Mouse (Mus musculus): Measurements from ENCODE around the gene Myo9a. TPM values are rescaled to one million over a fixed set of nuclear protein-coding genes. Genes with fewer than 3 reads are reported as not detected.

The Myo9a gene
- polyA plus RNA-seq, 1 experiment from 2014 or later: 13.8 TPM

- no peaks in the 10 kb centered on the region for H3K36me3 ChIP-seq (ENCODE audit: control insufficient read depth, insufficient read depth, low read length)
- H3K9ac ChIP-seq (ENCODE audit: low read depth, low read length): no peak overlapping the region
- no peaks in the 10 kb centered on the region for H3K9me3 ChIP-seq (replicated peaks; ENCODE audit: control insufficient read depth, low read length)
- no peak overlapping the region for H3K27ac ChIP-seq (ENCODE audit: low read depth, low read length)
- H3K4me1 ChIP-seq (ENCODE audit: control insufficient read depth, insufficient read depth, low read length): 0 out of 2 replicates have a peak, but pooled peaks cover 4% of the 10 kb centered on the region
- H3K4me2 ChIP-seq: no peak overlapping the region
- no peaks in the 10 kb centered on the region for H3K27me3 ChIP-seq (ENCODE audit: control insufficient read depth, insufficient read depth, low read length)
- no peak for ATAC-seq (replicated peaks; ENCODE audit: insufficient number of reproducible peaks, low FRiP score, low TSS enrichment)
- 83% methylated on average over 6 of the region's 6 CpGs for WGBS (ENCODE audit: insufficient replicate concordance)
- no peak overlapping the region for H3K4me3 ChIP-seq (ENCODE audit: low read depth, low read length)
These were observed 198.8 kb downstream of the Myo9a start for GRCm38 (mm10) chr9:59949511-59949910.

GRCm38 (mm10) chr9:59949981-59950380 lies 199.3 kb downstream of the Myo9a start:
- ATAC-seq (replicated peaks; ENCODE audit: insufficient number of reproducible peaks, low FRiP score, low TSS enrichment): no peak
- Histone ChIP-seq H3K9me3 (replicated peaks; ENCODE audit: control insufficient read depth, low read length) (no peaks in the 10 kb centered on the region), H3K9ac (ENCODE audit: low read depth, low read length) (no peak overlapping the region), H3K4me3 (ENCODE audit: low read depth, low read length) (no peak overlapping the region), H3K4me2 (no peak overlapping the region), H3K27me3 (ENCODE audit: control insufficient read depth, insufficient read depth, low read length) (no peaks in the 10 kb centered on the region), H3K36me3 (ENCODE audit: control insufficient read depth, insufficient read depth, low read length) (no peaks in the 10 kb centered on the region), H3K27ac (ENCODE audit: low read depth, low read length) (no peak overlapping the region), H3K4me1 (ENCODE audit: control insufficient read depth, insufficient read depth, low read length) (0 out of 2 replicates have a peak, but pooled peaks cover 4% of the 10 kb centered on the region)
- WGBS (ENCODE audit: insufficient replicate concordance): 81% methylated on average over 5 of the region's 5 CpGs

- 86% methylated on average over 9 of the region's 9 CpGs for WGBS (ENCODE audit: insufficient replicate concordance)
- H3K4me2 ChIP-seq: no peak overlapping the region
- no peak for ATAC-seq (replicated peaks; ENCODE audit: insufficient number of reproducible peaks, low FRiP score, low TSS enrichment)
These were observed 200.5 kb downstream of the Myo9a start for GRCm38 (mm10) chr9:59951001-59951750.

GRCm38 (mm10) chr9:59951943-59952342 lies 201.2 kb downstream of the Myo9a start:
- Histone ChIP-seq H3K4me1 (ENCODE audit: control insufficient read depth, insufficient read depth, low read length) (peaks cover 8% of the 10 kb centered on the region; the same call in 1 of the 2 replicates), H3K4me2 (no peak overlapping the region), H3K4me3 (ENCODE audit: low read depth, low read length) (no peak overlapping the region), H3K9me3 (replicated peaks; ENCODE audit: control insufficient read depth, low read length) (no peaks in the 10 kb centered on the region), H3K9ac (ENCODE audit: low read depth, low read length) (no peak overlapping the region), H3K27me3 (ENCODE audit: control insufficient read depth, insufficient read depth, low read length) (no peaks in the 10 kb centered on the region), H3K27ac (ENCODE audit: low read depth, low read length) (no peak overlapping the region), H3K36me3 (ENCODE audit: control insufficient read depth, insufficient read depth, low read length) (no peaks in the 10 kb centered on the region)
- 76% methylated on average over 4 of the region's 4 CpGs for WGBS (ENCODE audit: insufficient replicate concordance)
- ATAC-seq (replicated peaks; ENCODE audit: insufficient number of reproducible peaks, low FRiP score, low TSS enrichment): no peak

More at GRCm38 (mm10) chr9:59951001-59951750, 200.5 kb downstream of the Myo9a start:
- Histone ChIP-seq H3K36me3 (ENCODE audit: control insufficient read depth, insufficient read depth, low read length) (no peaks in the 10 kb centered on the region), H3K27ac (ENCODE audit: low read depth, low read length) (no peak overlapping the region), H3K9me3 (replicated peaks; ENCODE audit: control insufficient read depth, low read length) (no peaks in the 10 kb centered on the region), H3K9ac (ENCODE audit: low read depth, low read length) (no peak overlapping the region), H3K4me1 (ENCODE audit: control insufficient read depth, insufficient read depth, low read length) (peaks cover 8% of the 10 kb centered on the region; the same call in 1 of the 2 replicates), H3K27me3 (ENCODE audit: control insufficient read depth, insufficient read depth, low read length) (no peaks in the 10 kb centered on the region), H3K4me3 (ENCODE audit: low read depth, low read length) (no peak overlapping the region)

- no peak overlapping the region for H3K4me3 ChIP-seq (ENCODE audit: low read depth, low read length)
- no peak overlapping the region for H3K4me2 ChIP-seq
- 24% methylated on average over 7 of the region's 8 CpGs for WGBS (ENCODE audit: insufficient replicate concordance)
- H3K27me3 ChIP-seq (ENCODE audit: control insufficient read depth, insufficient read depth, low read length): no peaks in the 10 kb centered on the region
- ATAC-seq (replicated peaks; ENCODE audit: insufficient number of reproducible peaks, low FRiP score, low TSS enrichment): no peak
- H3K27ac ChIP-seq (ENCODE audit: low read depth, low read length): no peak overlapping the region
- peaks cover 8% of the 10 kb centered on the region; the same call in 1 of the 2 replicates for H3K4me1 ChIP-seq (ENCODE audit: control insufficient read depth, insufficient read depth, low read length)
- H3K36me3 ChIP-seq (ENCODE audit: control insufficient read depth, insufficient read depth, low read length): no peaks in the 10 kb centered on the region
- no peaks in the 10 kb centered on the region for H3K9me3 ChIP-seq (replicated peaks; ENCODE audit: control insufficient read depth, low read length)
- no peak overlapping the region for H3K9ac ChIP-seq (ENCODE audit: low read depth, low read length)
These were observed 201.9 kb downstream of the Myo9a start for GRCm38 (mm10) chr9:59952515-59953070.

GRCm38 (mm10) chr9:59953556-59953955 lies 202.9 kb downstream of the Myo9a start:
- no peaks in the 10 kb centered on the region for H3K27me3 ChIP-seq (ENCODE audit: control insufficient read depth, insufficient read depth, low read length)
- H3K27ac ChIP-seq (ENCODE audit: low read depth, low read length): no peak overlapping the region

GRCm38 (mm10) chr9:59955199-59955598 lies 204.5 kb downstream of the Myo9a start:
- Histone ChIP-seq H3K9me3 (replicated peaks; ENCODE audit: control insufficient read depth, low read length) (no peaks in the 10 kb centered on the region), H3K27ac (ENCODE audit: low read depth, low read length) (no peak overlapping the region), H3K36me3 (ENCODE audit: control insufficient read depth, insufficient read depth, low read length) (no peaks in the 10 kb centered on the region), H3K4me2 (no peak overlapping the region), H3K27me3 (ENCODE audit: control insufficient read depth, insufficient read depth, low read length) (no peaks in the 10 kb centered on the region), H3K9ac (ENCODE audit: low read depth, low read length) (no peak overlapping the region), H3K4me1 (ENCODE audit: control insufficient read depth, insufficient read depth, low read length) (peaks cover 8% of the 10 kb centered on the region; the same call in 1 of the 2 replicates), H3K4me3 (ENCODE audit: low read depth, low read length) (no peak overlapping the region)
- 60% methylated on average over 3 of the region's 3 CpGs for whole genome bisulfite sequencing (ENCODE audit: insufficient replicate concordance)
- no peak for ATAC-seq (replicated peaks; ENCODE audit: insufficient number of reproducible peaks, low FRiP score, low TSS enrichment)

More at GRCm38 (mm10) chr9:59953556-59953955, 202.9 kb downstream of the Myo9a start:
- H3K9ac ChIP-seq (ENCODE audit: low read depth, low read length): no peak overlapping the region
- H3K36me3 ChIP-seq (ENCODE audit: control insufficient read depth, insufficient read depth, low read length): no peaks in the 10 kb centered on the region
- no peak for ATAC-seq (replicated peaks; ENCODE audit: insufficient number of reproducible peaks, low FRiP score, low TSS enrichment)
- no peak overlapping the region for H3K4me2 ChIP-seq
- H3K9me3 ChIP-seq (replicated peaks; ENCODE audit: control insufficient read depth, low read length): no peaks in the 10 kb centered on the region
- peaks cover 8% of the 10 kb centered on the region; the same call in 1 of the 2 replicates for H3K4me1 ChIP-seq (ENCODE audit: control insufficient read depth, insufficient read depth, low read length)
- H3K4me3 ChIP-seq (ENCODE audit: low read depth, low read length): no peak overlapping the region
- 72% methylated on average over 7 of the region's 7 CpGs for WGBS (ENCODE audit: insufficient replicate concordance)

- Histone ChIP-seq H3K4me2 (no peak overlapping the region; the same call in 1 of the 2 replicates), H3K36me3 (ENCODE audit: control insufficient read depth, insufficient read depth, low read length) (no peaks in the 10 kb centered on the region), H3K9ac (ENCODE audit: low read depth, low read length) (no peak overlapping the region), H3K4me1 (ENCODE audit: control insufficient read depth, insufficient read depth, low read length) (peaks cover 8% of the 10 kb centered on the region; the same call in 1 of the 2 replicates), H3K9me3 (replicated peaks; ENCODE audit: control insufficient read depth, low read length) (no peaks in the 10 kb centered on the region), H3K27me3 (ENCODE audit: control insufficient read depth, insufficient read depth, low read length) (no peaks in the 10 kb centered on the region), H3K4me3 (ENCODE audit: low read depth, low read length) (no peak overlapping the region), H3K27ac (ENCODE audit: low read depth, low read length) (peak overlapping the region; percentile 59; the same call in 1 of the 2 replicates)
- 40% methylated on average over 6 of the region's 6 CpGs for WGBS (ENCODE audit: insufficient replicate concordance)
- no peak for ATAC-seq (replicated peaks; ENCODE audit: insufficient number of reproducible peaks, low FRiP score, low TSS enrichment)
These were observed 205.0 kb downstream of the Myo9a start for GRCm38 (mm10) chr9:59955692-59956091.

All from heart, embryonic 11.5 days (tissue).